Mouse (Mus musculus) adrenal gland, adult 2 months (tissue): ENCODE measurements at regions not wholly inside any gene's neighbourhood (a gene's known extent, or its start where the extent isn't known, plus 50 kb on each side); places are given as distances from the start of the nearest gene placed in this dataset.

ENCODE experiments used
- DNase-seq: peaks from one replicate; pipeline ENCODE4 v3.0.0; 2021

- DNase-seq: no peak
Observed at GRCm38 (mm10) chr17:47983286-47983685, 54.8 kb downstream of the 1700122O11Rik start.

DNA sequence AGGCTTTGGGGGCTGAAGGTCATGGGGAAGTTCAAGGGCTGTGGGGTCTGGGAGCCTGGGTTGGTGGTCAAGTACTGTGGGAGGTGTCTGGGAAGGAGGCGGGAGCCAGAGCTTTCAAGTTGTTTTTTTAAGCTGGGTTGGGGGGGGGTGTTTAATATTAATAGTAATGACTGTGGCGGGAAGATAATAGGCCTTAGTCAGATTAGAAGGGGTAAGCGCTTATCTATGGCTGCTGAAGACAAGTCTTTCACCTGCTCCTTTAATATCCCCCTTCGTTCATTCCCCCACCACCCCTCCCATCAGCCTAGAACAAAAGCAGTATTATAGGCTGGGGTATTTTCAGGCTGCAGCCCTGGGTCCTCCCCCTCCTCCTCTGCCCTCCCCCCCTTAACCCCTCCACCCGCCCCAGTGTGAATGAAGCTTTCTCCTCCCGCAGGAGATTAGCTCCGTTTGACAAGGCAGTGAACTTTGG is 56.5 kb downstream of the 1700122O11Rik start:
- no peak for DNase-seq

GRCm38 (mm10) chr17:47979266-47979665 is 54.8 kb upstream of the Foxp4 start:
- DNase-seq: no peak

DNA sequence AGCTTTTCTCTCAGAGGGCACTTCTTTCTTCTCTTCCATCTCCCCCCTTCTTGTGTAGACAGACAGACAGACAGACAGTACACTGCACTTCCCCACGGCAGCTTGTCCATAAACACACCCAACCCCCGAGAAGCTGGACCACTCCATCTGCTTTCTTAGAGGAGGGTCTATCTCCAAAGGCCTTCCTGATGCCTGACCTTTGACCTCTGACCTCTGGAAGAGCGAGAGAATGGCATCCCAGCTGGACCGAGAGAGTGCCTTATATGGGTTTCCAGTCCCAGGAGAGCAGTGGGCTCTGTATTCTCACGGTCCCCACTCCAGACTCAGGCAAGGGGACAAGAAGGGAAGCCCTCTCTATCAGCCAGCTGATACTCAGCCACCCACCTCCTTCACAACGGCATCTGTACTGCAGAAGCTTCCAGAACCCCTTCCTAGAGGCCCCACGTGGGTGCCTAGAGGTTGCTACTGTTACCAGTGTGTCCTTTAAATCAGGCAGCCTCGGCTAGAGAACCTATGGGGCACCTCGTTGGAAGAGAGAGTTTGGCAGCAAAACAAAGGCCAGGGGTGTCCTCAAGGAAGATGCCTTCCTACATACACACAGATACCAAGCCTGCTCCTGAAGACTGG is 54.1 kb upstream of the Foxp4 start:
- no peak for DNase-seq

GRCm38 (mm10) chr17:47978001-47978400 is 53.6 kb upstream of the Foxp4 start:
- DNase-seq: peak; percentile 23

- no peak for DNase-seq
Observed at GRCm38 (mm10) chr17:47976999-47977357, 52.5 kb upstream of the Foxp4 start.

- DNase-seq: peak; percentile 90
Observed at GRCm38 (mm10) chr17:47976061-47976998, 51.9 kb upstream of the Foxp4 start.

DNA sequence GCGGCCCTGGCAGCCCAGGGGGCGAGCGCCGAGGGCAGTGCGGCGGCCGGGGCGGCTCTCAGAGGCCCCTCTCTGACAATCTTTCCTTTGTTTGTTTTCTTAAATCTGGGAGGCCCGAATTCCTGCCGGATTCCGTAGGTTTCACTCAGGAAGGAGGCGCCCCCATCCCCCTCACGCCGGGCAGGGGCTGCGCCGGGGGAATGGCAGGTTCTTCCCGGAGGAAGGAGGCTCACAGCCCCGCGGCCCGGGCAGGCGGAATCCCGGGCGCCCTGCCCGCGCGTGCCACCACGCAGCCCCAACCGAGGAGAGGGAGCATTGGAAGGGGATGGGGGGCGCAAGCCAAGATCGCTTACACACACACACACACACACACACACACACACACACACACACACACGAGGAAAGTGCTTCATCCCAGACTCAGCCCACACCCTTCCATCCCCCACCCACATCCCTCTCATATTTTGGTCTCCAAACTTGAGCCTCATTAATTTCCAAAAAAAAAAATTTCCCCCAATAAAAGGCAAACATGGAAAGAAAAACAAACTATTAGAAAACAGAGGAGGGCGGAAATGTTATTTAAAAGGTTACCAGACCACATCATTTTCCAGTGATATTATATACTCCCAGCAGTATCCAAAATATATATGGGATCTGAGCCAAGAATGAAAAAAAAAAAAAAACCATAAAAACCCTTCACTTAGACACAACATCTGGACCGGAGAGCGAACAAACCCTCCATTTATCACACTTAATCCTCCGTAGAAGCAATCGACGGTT is 51.0 kb upstream of the Foxp4 start:
- DNase-seq: peak; percentile 28

DNA sequence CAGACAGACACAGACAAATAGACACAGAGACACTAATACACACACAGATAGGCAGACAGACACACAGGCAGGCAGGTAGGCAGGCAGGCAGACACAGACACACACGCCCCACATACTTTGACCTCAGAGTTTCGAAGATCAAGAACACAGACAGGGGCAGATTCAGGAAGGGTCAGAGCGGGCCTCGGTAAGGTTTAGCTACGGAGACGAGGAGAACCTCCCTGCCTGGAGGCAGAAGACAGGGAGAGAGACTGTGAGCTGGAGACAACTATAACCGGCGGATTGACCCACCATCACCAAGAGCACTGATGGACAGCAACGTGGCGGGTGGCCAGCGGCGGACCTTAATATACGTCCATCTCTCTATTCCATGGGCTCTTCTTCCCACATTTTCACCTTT is 50.1 kb upstream of the Foxp4 start:
- no peak for DNase-seq
